Mouse (Mus musculus) myocyte (in vitro differentiated cells): ENCODE data around the gene Rps6ka2. TPM values are rescaled to one million over a fixed set of nuclear protein-coding genes. Genes with fewer than 3 reads are reported as not detected.

Experiments
- H3K27me3 ChIP-seq: one replicate; pipeline ENCODE4 v1.6.1; 2011; ENCODE audit not compliant: control insufficient read depth, insufficient read depth, insufficient read length
- H3K36me3 ChIP-seq: one replicate; pipeline ENCODE4 v1.6.1; 2011; ENCODE audit not compliant: control insufficient read depth, insufficient read depth
- H3K4me2 ChIP-seq: one replicate; pipeline ENCODE4 v1.6.1; 2011; ENCODE audit warnings: low read depth, control low read depth
- H3K4me3 ChIP-seq: one replicate; pipeline ENCODE4 v1.5.1; 2011; ENCODE audit warnings: mild to moderate bottlenecking, control low read depth, moderate library complexity
- H3K79me2 ChIP-seq: one replicate; pipeline ENCODE4 v1.6.1; 2011; ENCODE audit not compliant: control insufficient read depth, insufficient read depth
- H3ac ChIP-seq: one replicate; pipeline ENCODE4 v1.6.1; 2011; ENCODE audit not compliant: control insufficient read depth, insufficient read length
- CEBPB ChIP-seq: IDR thresholded peaks from 2 replicates; pipeline ENCODE4 v1.6.1; 2011; ENCODE audit warnings: mild to moderate bottlenecking, moderate library complexity; ENCODE audit not compliant: poor library complexity, insufficient read depth, severe bottlenecking
- E2F4 ChIP-seq: IDR thresholded peaks from one replicate; pipeline ENCODE4 v1.6.1; 2011; ENCODE audit warnings: mild to moderate bottlenecking, control low read depth, moderate library complexity; ENCODE audit not compliant: insufficient read depth
- MAX ChIP-seq: IDR thresholded peaks from one replicate; pipeline ENCODE4 v1.6.1; 2011; ENCODE audit warnings: low read depth, mild to moderate bottlenecking, control low read depth
- MYOD1 ChIP-seq, 3 experiments: IDR thresholded peaks; one replicate each; pipeline ENCODE4 v1.6.1; 2011; ENCODE audit warnings: control low read depth in 2 of 3, low read depth in 2 of 3, mild to moderate bottlenecking in 2 of 3, moderate library complexity in 1 of 3; ENCODE audit not compliant: insufficient read length in 2 of 3, control insufficient read depth in 1 of 3
- MYOG ChIP-seq, 3 experiments: IDR thresholded peaks; one replicate each; pipeline ENCODE4 v1.6.1; 2011; ENCODE audit warnings: control low read depth in 2 of 3, low read depth in 2 of 3, mild to moderate bottlenecking in 2 of 3; ENCODE audit not compliant: insufficient read length in 2 of 3, control insufficient read depth in 1 of 3, insufficient read depth in 1 of 3
- POLR2A ChIP-seq: IDR thresholded peaks from one replicate; pipeline ENCODE4 v1.6.1; 2011; ENCODE audit warnings: low read depth, mild to moderate bottlenecking, control low read depth, moderate library complexity; ENCODE audit not compliant: insufficient read length
- POLR2AphosphoS2 ChIP-seq: IDR thresholded peaks from one replicate; pipeline ENCODE4 v1.6.1; 2011; ENCODE audit warnings: low read depth, control low read depth; ENCODE audit not compliant: insufficient read length
- REST ChIP-seq: IDR thresholded peaks from one replicate; pipeline ENCODE4 v1.6.1; 2011; ENCODE audit warnings: mild to moderate bottlenecking, control low read depth, moderate library complexity; ENCODE audit not compliant: insufficient read depth, insufficient read length
- SRF ChIP-seq: IDR thresholded peaks from one replicate; pipeline ENCODE4 v1.6.1; 2011; ENCODE audit warnings: low read depth; ENCODE audit not compliant: control insufficient read depth, insufficient read length
- TCF12 ChIP-seq: IDR thresholded peaks from one replicate; pipeline ENCODE4 v1.6.1; 2011; ENCODE audit warnings: mild to moderate bottlenecking, control low read depth; ENCODE audit not compliant: poor library complexity, insufficient read depth, severe bottlenecking
- TCF3 ChIP-seq: IDR thresholded peaks from one replicate; pipeline ENCODE4 v1.6.1; 2011; ENCODE audit warnings: low read depth, control low read depth; ENCODE audit not compliant: insufficient read length
- USF1 ChIP-seq: IDR thresholded peaks from one replicate; pipeline ENCODE4 v1.6.1; 2011; ENCODE audit warnings: low read depth, mild to moderate bottlenecking, control low read depth, moderate library complexity
- polyA plus RNA-seq: library from polyadenylated mRNA; unstranded; fragments of >200 nt; fragmentation: generic; extraction: Trizol; gene quantifications from one replicate; pipeline ENCODE4 v1.2.1, GENCODE M21; 2012; ENCODE audit warnings: missing spikeins

Gene Rps6ka2
- polyA plus RNA-seq, 1 experiment: 56.9 TPM

GRCm38 (mm10) chr17:7206434-7207145 is 36.7 kb downstream of the Rps6ka2 start:
- no peak overlapping the region for H3ac ChIP-seq
- peaks cover 78% of the 10 kb centered on the region for H3K79me2 ChIP-seq
- no peaks in the 10 kb centered on the region for H3K27me3 ChIP-seq
- no peak overlapping the region for H3K4me2 ChIP-seq
- TF ChIP-seq POLR2AphosphoS2 (no peak), MYOD1 (IDR thresholded peaks at IDR 0.05; ENCODE audit: control insufficient read depth in 1 of 3, insufficient read length in 2 of 3, low read depth in 2 of 3) (no peak), MYOG (IDR thresholded peaks at IDR 0.05; ENCODE audit: control insufficient read depth in 1 of 3, insufficient read depth in 1 of 3, insufficient read length in 2 of 3, low read depth in 2 of 3) (no peak), SRF (no peak), USF1 (no peak), TCF12 (no peak)
- H3K4me3 ChIP-seq: no peak overlapping the region
- no peaks in the 10 kb centered on the region for H3K36me3 ChIP-seq

GRCm38 (mm10) chr17:7210648-7211047 is 40.7 kb downstream of the Rps6ka2 start:
- no peak overlapping the region for H3K4me3 ChIP-seq
- no peaks in the 10 kb centered on the region for H3K36me3 ChIP-seq
- no peaks in the 10 kb centered on the region for H3K27me3 ChIP-seq
- no peak overlapping the region for H3ac ChIP-seq
- TF ChIP-seq SRF: no peak
- no peak for TF ChIP-seq POLR2AphosphoS2
- no peak for TF ChIP-seq MYOD1 (IDR thresholded peaks at IDR 0.05; ENCODE audit: control insufficient read depth in 1 of 3, insufficient read length in 2 of 3, low read depth in 2 of 3)
- no peak for TF ChIP-seq TCF12
- no peak for TF ChIP-seq POLR2A
- no peak for TF ChIP-seq USF1
- no peak for TF ChIP-seq REST
- TF ChIP-seq CEBPB: no peak
- no peak for TF ChIP-seq E2F4
- no peak for TF ChIP-seq MYOG (IDR thresholded peaks at IDR 0.05; ENCODE audit: control insufficient read depth in 1 of 3, insufficient read depth in 1 of 3, insufficient read length in 2 of 3, low read depth in 2 of 3)
- TF ChIP-seq TCF3: no peak
- TF ChIP-seq MAX: no peak
- peaks cover 81% of the 10 kb centered on the region for H3K79me2 ChIP-seq
- no peak overlapping the region for H3K4me2 ChIP-seq

- Histone ChIP-seq H3ac (no peak overlapping the region), H3K36me3 (no peaks in the 10 kb centered on the region), H3K79me2 (peaks cover 78% of the 10 kb centered on the region), H3K27me3 (no peaks in the 10 kb centered on the region), H3K4me3 (no peak overlapping the region), H3K4me2 (no peak overlapping the region)
- TF ChIP-seq REST: no peak
- TF ChIP-seq CEBPB: no peak
- no peak for TF ChIP-seq POLR2AphosphoS2
- TF ChIP-seq MAX: no peak
- no peak for TF ChIP-seq E2F4
- no peak for TF ChIP-seq MYOG (IDR thresholded peaks at IDR 0.05; ENCODE audit: control insufficient read depth in 1 of 3, insufficient read depth in 1 of 3, insufficient read length in 2 of 3, low read depth in 2 of 3)
Measured at GRCm38 (mm10) chr17:7211893-7212292, 42.0 kb downstream of the Rps6ka2 start.

GRCm38 (mm10) chr17:7213214-7213613 is 43.3 kb downstream of the Rps6ka2 start:
- H3K79me2 ChIP-seq: peaks cover 73% of the 10 kb centered on the region
- TF ChIP-seq MYOD1 (IDR thresholded peaks at IDR 0.05; ENCODE audit: control insufficient read depth in 1 of 3, insufficient read length in 2 of 3, low read depth in 2 of 3) (peak in 1 of 3 experiments; percentile 58), MYOG (IDR thresholded peaks at IDR 0.05; ENCODE audit: control insufficient read depth in 1 of 3, insufficient read depth in 1 of 3, insufficient read length in 2 of 3, low read depth in 2 of 3) (peak in 1 of 3 experiments; percentile 55), TCF12 (no peak), SRF (no peak)
- no peaks in the 10 kb centered on the region for H3K36me3 ChIP-seq
- no peaks in the 10 kb centered on the region for H3K27me3 ChIP-seq
- no peak overlapping the region for H3K4me3 ChIP-seq
- H3ac ChIP-seq: no peak overlapping the region
- H3K4me2 ChIP-seq: no peak overlapping the region

- no peaks in the 10 kb centered on the region for H3K36me3 ChIP-seq
- H3K4me2 ChIP-seq: no peak overlapping the region
- H3K79me2 ChIP-seq: peaks cover 73% of the 10 kb centered on the region
- no peak overlapping the region for H3K4me3 ChIP-seq
- TF ChIP-seq TCF3: no peak
- no peak for TF ChIP-seq MAX
- TF ChIP-seq USF1: no peak
- TF ChIP-seq E2F4: no peak
- no peak for TF ChIP-seq MYOD1 (IDR thresholded peaks at IDR 0.05; ENCODE audit: control insufficient read depth in 1 of 3, insufficient read length in 2 of 3, low read depth in 2 of 3)
- TF ChIP-seq POLR2A: no peak
- no peak for TF ChIP-seq TCF12
- no peak overlapping the region for H3ac ChIP-seq
- no peaks in the 10 kb centered on the region for H3K27me3 ChIP-seq
Measured at GRCm38 (mm10) chr17:7214061-7214460, 44.1 kb downstream of the Rps6ka2 start.
